Mouse (Mus musculus): ENCODE results near the gene B3galt5. TPM values are rescaled to one million over a fixed set of nuclear protein-coding genes. Genes with fewer than 3 reads are reported as not detected.
"Not testable (repeated sequence)": the region's sequence is repeated elsewhere in the genome, so short reads cannot be mapped to it uniquely, and the experiment has no call there.

B3galt5 gene
- polyA plus RNA-seq, 1 experiment from 2014 or later = 1.4 TPM

DNA sequence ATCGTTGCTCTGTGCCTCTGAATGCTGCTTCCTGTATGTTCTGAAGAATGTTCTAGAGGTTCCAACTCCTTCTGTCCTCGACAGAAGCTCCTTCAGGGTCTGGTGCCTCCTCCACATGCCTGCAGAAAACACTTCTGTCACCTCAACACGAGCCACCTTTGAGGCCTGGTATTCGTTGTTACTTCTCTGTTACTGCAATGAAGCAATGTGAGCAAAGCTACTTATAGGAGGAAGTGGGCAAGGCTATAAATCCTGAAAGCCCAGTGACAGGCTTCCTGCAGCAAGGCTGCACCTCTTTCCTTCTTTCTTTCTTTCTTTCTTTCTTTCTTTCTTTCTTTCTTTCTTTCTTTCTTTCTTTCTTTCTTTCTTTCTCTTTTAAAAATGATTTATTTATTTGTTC, 71.3 kb downstream of the B3galt5 start:
- Histone ChIP-seq H3K27me3 (no peaks in the 10 kb centered on the region), H3K9ac (replicated peaks) (no peak overlapping the region), H3K9me3 (no peaks in the 10 kb centered on the region), H3K27ac (replicated peaks) (no peak overlapping the region), H3K4me3 (no peak overlapping the region), H3K4me1 (no peaks in the 10 kb centered on the region), H3K4me2 (replicated peaks) (no peak overlapping the region), H3K36me3 (no peaks in the 10 kb centered on the region)
- ATAC-seq (ENCODE audit: low FRiP score, low read depth) = no peak
- WGBS = 79% methylated on average over 4 of the region's 4 CpGs

DNA sequence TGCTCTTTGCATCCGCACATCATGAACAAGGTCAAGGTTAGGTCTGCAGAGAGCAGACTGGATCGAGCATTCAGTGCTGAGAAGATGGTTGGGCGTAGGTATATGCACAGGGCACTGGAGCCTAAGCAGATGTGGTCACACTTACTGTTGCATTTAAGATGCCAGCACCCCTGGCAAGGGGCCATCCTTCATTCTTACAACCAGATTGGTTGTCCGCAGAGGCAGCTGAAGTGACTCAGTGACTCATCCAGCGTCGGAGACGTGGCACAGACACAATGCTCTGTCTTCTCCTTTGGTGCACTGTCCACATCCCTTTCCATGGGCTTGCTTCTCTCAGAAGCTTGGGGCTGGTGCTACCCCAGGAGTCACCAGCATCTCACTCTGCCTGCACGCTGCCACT, 82.2 kb downstream of the B3galt5 start:
- 94% methylated on average over 8 of the region's 8 CpGs for WGBS
- no peaks in the 10 kb centered on the region for H3K27me3 ChIP-seq
- no peaks in the 10 kb centered on the region for H3K36me3 ChIP-seq
- no peak overlapping the region for H3K27ac ChIP-seq (replicated peaks)
- ATAC-seq (ENCODE audit: low FRiP score, low read depth) = no peak
- no peaks in the 10 kb centered on the region for H3K9me3 ChIP-seq
- no peaks in the 10 kb centered on the region for H3K4me1 ChIP-seq
- H3K4me3 ChIP-seq = no peak overlapping the region
- H3K4me2 ChIP-seq (replicated peaks) = no peak overlapping the region
- H3K9ac ChIP-seq (replicated peaks) = no peak overlapping the region

- WGBS = 84% methylated on average over 1 of the region's 1 CpGs
- no peak for ATAC-seq (ENCODE audit: low FRiP score, low read depth)
- Histone ChIP-seq H3K4me2 (replicated peaks) (no peak overlapping the region), H3K4me1 (peaks cover 14% of the 10 kb centered on the region), H3K9me3 (no peaks in the 10 kb centered on the region), H3K4me3 (no peak overlapping the region), H3K9ac (replicated peaks) (no peak overlapping the region), H3K27ac (replicated peaks) (no peak overlapping the region), H3K36me3 (no peaks in the 10 kb centered on the region), H3K27me3 (no peaks in the 10 kb centered on the region)
Measured at GRCm38 (mm10) chr16:96322739-96323138, 87.1 kb downstream of the B3galt5 start.

- WGBS = 94% methylated on average over 4 of the region's 4 CpGs
- no peak for ATAC-seq (ENCODE audit: low FRiP score, low read depth)
- Histone ChIP-seq H3K9ac (replicated peaks) (no peak overlapping the region), H3K36me3 (no peaks in the 10 kb centered on the region), H3K4me3 (no peak overlapping the region), H3K4me2 (replicated peaks) (no peak overlapping the region), H3K27me3 (no peaks in the 10 kb centered on the region), H3K27ac (replicated peaks) (no peak overlapping the region), H3K9me3 (no peaks in the 10 kb centered on the region), H3K4me1 (peaks cover 14% of the 10 kb centered on the region)
Measured at GRCm38 (mm10) chr16:96323166-96323565, 87.6 kb downstream of the B3galt5 start.

DNA sequence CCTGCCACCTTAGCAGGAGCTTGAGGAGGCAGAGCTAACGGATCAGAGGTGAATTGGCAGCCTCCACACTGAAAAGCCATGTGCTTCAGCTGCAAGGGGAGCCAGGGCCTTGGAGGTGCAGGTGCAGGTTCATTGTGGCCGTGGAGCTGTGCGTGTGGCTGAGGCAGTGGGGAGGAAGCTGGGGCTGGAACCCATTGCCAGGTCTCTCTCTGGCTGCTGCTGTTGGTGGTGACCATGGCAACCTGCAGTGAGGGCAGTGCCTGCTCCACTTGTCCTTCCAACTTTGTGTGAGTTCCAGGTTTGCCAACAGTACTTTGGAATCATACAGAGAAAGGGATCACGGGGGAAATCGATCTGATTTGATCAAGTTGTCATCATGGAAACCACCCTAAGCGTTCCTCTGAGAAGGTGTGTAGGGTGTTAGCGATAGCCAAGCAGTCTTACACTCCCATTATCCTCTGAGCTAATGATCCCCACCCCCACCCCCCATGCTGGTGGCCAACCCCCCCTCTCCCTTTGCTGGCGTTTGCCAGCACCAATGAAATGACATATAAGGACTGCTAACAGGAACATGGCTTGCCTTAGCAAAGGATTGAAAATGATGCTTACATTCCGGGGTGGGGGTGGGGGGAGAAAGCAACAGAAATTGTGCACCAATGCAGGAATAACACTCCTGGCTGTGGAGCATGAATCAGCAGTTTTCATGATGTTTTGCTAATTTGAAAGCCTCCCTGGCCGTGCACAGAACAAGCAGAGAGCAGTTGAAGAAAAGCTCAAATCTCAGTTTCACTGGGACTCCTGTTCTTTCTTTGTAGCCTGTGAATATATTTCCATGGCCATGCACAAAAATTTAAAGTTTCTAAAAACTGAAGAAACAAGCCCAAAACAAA, 90.8 kb downstream of the B3galt5 start:
- Histone ChIP-seq H3K9ac (replicated peaks) (no peak overlapping the region), H3K27me3 (no peaks in the 10 kb centered on the region), H3K9me3 (no peaks in the 10 kb centered on the region), H3K27ac (replicated peaks) (no peak overlapping the region), H3K4me1 (peaks cover 14% of the 10 kb centered on the region), H3K4me3 (no peak overlapping the region), H3K4me2 (replicated peaks) (no peak overlapping the region), H3K36me3 (no peaks in the 10 kb centered on the region)
- WGBS = 45% methylated on average over 10 of the region's 10 CpGs
- ATAC-seq (ENCODE audit: low FRiP score, low read depth) = no peak

DNA sequence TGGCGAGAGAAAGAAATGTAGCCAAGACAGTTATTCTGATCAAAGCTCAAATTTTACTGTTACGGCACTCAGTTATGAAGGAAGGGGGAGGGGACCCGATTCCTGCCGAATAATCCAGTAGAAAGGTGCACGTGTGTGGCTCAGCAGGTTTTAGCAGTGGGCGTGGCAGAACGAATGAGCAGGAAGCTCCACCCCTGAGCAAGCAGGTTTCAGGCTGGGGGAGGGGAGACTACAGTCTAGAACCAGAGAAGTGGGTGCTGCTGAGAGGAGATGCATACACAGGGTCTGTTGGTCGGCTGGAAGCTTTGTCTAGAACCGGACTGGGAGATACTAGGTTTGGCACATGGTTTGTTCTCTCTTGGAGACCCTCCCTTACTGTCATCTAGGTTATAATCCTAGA, 91.7 kb downstream of the B3galt5 start:
- H3K36me3 ChIP-seq; H3K9me3 ChIP-seq; ATAC-seq (ENCODE audit: low FRiP score, low read depth); H3K27ac ChIP-seq (replicated peaks); H3K27me3 ChIP-seq; H3K4me3 ChIP-seq; H3K9ac ChIP-seq (replicated peaks); H3K4me2 ChIP-seq (replicated peaks): not testable (repeated sequence)
- H3K4me1 ChIP-seq = peaks cover 14% of the 10 kb centered on the region
- 50% methylated on average over 9 of the region's 9 CpGs for whole genome bisulfite sequencing

- Histone ChIP-seq H3K27me3 (peaks cover 15% of the 10 kb centered on the region; the same call in 1 of the 2 replicates), H3K9ac (replicated peaks) (no peak overlapping the region), H3K4me3 (no peak overlapping the region), H3K36me3 (no peaks in the 10 kb centered on the region), H3K9me3 (no peaks in the 10 kb centered on the region), H3K27ac (replicated peaks) (no peak overlapping the region), H3K4me2 (replicated peaks) (no peak overlapping the region), H3K4me1 (no peaks in the 10 kb centered on the region)
- ATAC-seq (ENCODE audit: low FRiP score, low read depth) = no peak
- WGBS = 86% methylated on average over 4 of the region's 4 CpGs
Measured at GRCm38 (mm10) chr16:96339570-96339969, 104.0 kb downstream of the B3galt5 start.

DNA sequence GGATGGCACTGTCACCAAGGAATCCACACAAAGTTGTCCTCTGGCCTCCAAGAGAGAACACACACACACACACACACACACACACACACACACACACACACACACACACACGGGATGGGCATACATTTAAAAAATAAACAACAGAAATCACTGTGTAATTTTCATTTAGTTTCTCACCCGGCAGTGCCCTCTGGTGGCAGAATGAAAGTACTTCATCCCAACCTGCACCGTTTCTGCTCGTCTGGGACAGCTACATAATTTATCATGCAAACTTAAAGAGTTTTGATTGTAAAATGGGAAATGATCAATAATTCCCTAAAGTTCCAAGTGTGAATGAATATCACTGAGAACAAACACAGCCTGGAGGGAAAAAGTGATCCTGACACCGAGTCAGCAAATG, 105.7 kb downstream of the B3galt5 start:
- H3K4me1 ChIP-seq = no peaks in the 10 kb centered on the region
- no peak overlapping the region for H3K4me2 ChIP-seq (replicated peaks)
- peaks cover 15% of the 10 kb centered on the region; the same call in 1 of the 2 replicates for H3K27me3 ChIP-seq
- 7% methylated on average over 5 of the region's 5 CpGs for WGBS
- no peak for ATAC-seq (ENCODE audit: low FRiP score, low read depth)
- H3K9me3 ChIP-seq = no peaks in the 10 kb centered on the region
- no peaks in the 10 kb centered on the region for H3K36me3 ChIP-seq
- no peak overlapping the region for H3K4me3 ChIP-seq
- H3K27ac ChIP-seq (replicated peaks) = no peak overlapping the region
- H3K9ac ChIP-seq (replicated peaks) = no peak overlapping the region

GRCm38 (mm10) chr16:96341945-96342344, 106.3 kb downstream of the B3galt5 start:
- Histone ChIP-seq H3K4me3 (no peak overlapping the region), H3K4me2 (replicated peaks) (no peak overlapping the region), H3K4me1 (no peaks in the 10 kb centered on the region), H3K9me3 (no peaks in the 10 kb centered on the region), H3K27me3 (peaks cover 15% of the 10 kb centered on the region; the same call in 1 of the 2 replicates), H3K27ac (replicated peaks) (no peak overlapping the region), H3K36me3 (no peaks in the 10 kb centered on the region), H3K9ac (replicated peaks) (no peak overlapping the region)
- 85% methylated on average over 4 of the region's 4 CpGs for WGBS
- no peak for ATAC-seq (ENCODE audit: low FRiP score, low read depth)

GRCm38 (mm10) chr16:96345117-96345516, 109.5 kb downstream of the B3galt5 start:
- Histone ChIP-seq H3K9me3 (no peaks in the 10 kb centered on the region), H3K4me2 (replicated peaks) (no peak overlapping the region), H3K36me3 (no peaks in the 10 kb centered on the region), H3K27ac (replicated peaks) (no peak overlapping the region), H3K27me3 (peaks cover 15% of the 10 kb centered on the region; the same call in 1 of the 2 replicates), H3K4me1 (peaks cover 4% of the 10 kb centered on the region; the same call in 1 of the 2 replicates), H3K4me3 (no peak overlapping the region), H3K9ac (replicated peaks) (no peak overlapping the region)
- 9% methylated on average over 10 of the region's 10 CpGs for WGBS
- 0 out of 2 replicates have a peak, but pooled peaks have one; percentile 56 for ATAC-seq (ENCODE audit: low FRiP score, low read depth)

- Histone ChIP-seq H3K9me3 (no peaks in the 10 kb centered on the region), H3K36me3 (no peaks in the 10 kb centered on the region), H3K4me3 (no peak overlapping the region), H3K27me3 (peaks cover 5% of the 10 kb centered on the region; the same call in 1 of the 2 replicates), H3K4me2 (replicated peaks) (no peak overlapping the region), H3K27ac (replicated peaks) (no peak overlapping the region), H3K4me1 (peaks cover 4% of the 10 kb centered on the region; the same call in 1 of the 2 replicates), H3K9ac (replicated peaks) (no peak overlapping the region)
- ATAC-seq (ENCODE audit: low FRiP score, low read depth) = no peak
- WGBS = 66% methylated on average over 11 of the region's 11 CpGs
Measured at GRCm38 (mm10) chr16:96348070-96348469, 112.5 kb downstream of the B3galt5 start.

DNA sequence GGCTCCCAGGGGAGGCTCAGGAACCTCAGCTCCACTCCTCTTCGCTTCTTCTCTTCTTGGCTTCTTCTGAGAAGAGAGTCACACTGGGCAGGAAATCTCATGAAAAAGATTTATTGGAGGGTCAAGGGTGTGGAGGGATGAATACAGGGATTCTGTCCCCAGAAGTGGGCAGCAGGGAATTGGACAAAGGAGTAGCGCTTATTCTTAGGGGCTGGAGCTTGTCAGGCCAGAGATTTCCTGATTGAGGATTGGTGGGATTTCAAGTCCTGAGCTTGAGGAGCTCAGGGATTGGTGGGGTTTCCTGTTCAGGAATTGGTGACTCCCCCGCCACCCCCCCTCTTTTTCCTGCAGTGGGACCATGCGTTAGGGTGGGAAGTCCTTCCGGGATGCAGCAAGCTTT, 113.2 kb downstream of the B3galt5 start:
- H3K9me3 ChIP-seq = no peaks in the 10 kb centered on the region
- H3K4me1 ChIP-seq = peaks cover 4% of the 10 kb centered on the region; the same call in 1 of the 2 replicates
- no peaks in the 10 kb centered on the region for H3K36me3 ChIP-seq
- WGBS = 77% methylated on average over 5 of the region's 5 CpGs
- no peak overlapping the region for H3K4me3 ChIP-seq
- no peaks in the 10 kb centered on the region; the same call in 1 of the 2 replicates for H3K27me3 ChIP-seq
- H3K27ac ChIP-seq (replicated peaks) = no peak overlapping the region
- no peak overlapping the region for H3K4me2 ChIP-seq (replicated peaks)
- H3K9ac ChIP-seq (replicated peaks) = no peak overlapping the region
- no peak for ATAC-seq (ENCODE audit: low FRiP score, low read depth)

All from midbrain, embryonic 12.5 days (tissue).